Mouse (Mus musculus): ENCODE results near the gene Slc37a3. TPM values are rescaled to one million over a fixed set of nuclear protein-coding genes. Genes with fewer than 3 reads are reported as not detected.
"Not testable (repeated sequence)": the region's sequence is repeated elsewhere in the genome, so short reads cannot be mapped to it uniquely, and the experiment has no call there.

The Slc37a3 gene
- 57.1 and 63.6 TPM in 2 replicates for polyA plus RNA-seq (2016; fragmentation: Nextera tagmentation; extraction: Ambion mirVana)

GRCm38 (mm10) chr6:39377311-39377827, at the start of gene Slc37a3:
Gene Slc37a3, minus strand, starts transcription at chr6:39377675.
- H3K4me2 ChIP-seq (replicated peaks): peak within 1 kb of the TSS; percentile 80
- peaks cover 5% of the 10 kb centered on the region; the same call in 1 of the 2 replicates for H3K27me3 ChIP-seq (replicated peaks)
- peak; percentile 93 for ATAC-seq (ENCODE audit: low FRiP score, low read depth)
- H3K9ac ChIP-seq: peak within 1 kb of the TSS; percentile 88
- peaks cover 32% of the 10 kb centered on the region for H3K4me1 ChIP-seq
- under 1% methylated on average over 43 of the region's 43 CpGs for WGBS
- 0 out of 2 replicates have a peak, but pooled peaks cover 5% of the 10 kb centered on the region for H3K9me3 ChIP-seq
- H3K27ac ChIP-seq: no peak within 1 kb of the TSS
- H3K36me3 ChIP-seq: peaks cover 9% of the 10 kb centered on the region
- H3K4me3 ChIP-seq: peak within 1 kb of the TSS; percentile 86

- Histone ChIP-seq H3K4me1 (no peaks in the 10 kb centered on the region), H3K4me3 (no peak overlapping the region), H3K4me2 (replicated peaks) (no peak overlapping the region), H3K27ac (no peak overlapping the region), H3K9ac (no peak overlapping the region), H3K36me3 (no peaks in the 10 kb centered on the region), H3K27me3 (replicated peaks) (0 out of 2 replicates have a peak, but pooled peaks cover 3% of the 10 kb centered on the region), H3K9me3 (no peaks in the 10 kb centered on the region)
- 88% methylated on average over 4 of the region's 4 CpGs for WGBS
- ATAC-seq (ENCODE audit: low FRiP score, low read depth): no peak
Observed at GRCm38 (mm10) chr6:39426725-39427124, 49.2 kb upstream of the Slc37a3 start.

DNA sequence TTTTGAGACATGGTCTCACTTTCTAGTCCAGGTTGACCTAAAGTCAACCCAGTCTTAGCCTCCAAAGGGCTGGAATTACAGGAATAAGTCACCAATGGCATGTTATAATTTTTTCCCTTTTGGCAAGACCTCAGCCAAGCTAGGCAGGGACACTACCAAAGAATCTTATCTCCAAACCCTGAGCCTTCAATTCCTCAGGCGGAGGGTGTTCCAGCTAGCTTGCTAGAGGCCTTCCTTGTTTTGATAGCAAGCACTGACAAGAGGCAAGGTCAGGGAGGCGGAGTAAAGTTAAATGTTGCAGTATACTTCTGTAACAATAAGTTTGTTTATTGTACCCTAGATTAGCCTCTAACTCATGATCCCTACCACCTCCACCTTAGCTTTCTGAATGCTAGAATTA, 47.7 kb upstream of the Slc37a3 start:
- no peaks in the 10 kb centered on the region for H3K9me3 ChIP-seq
- H3K27ac ChIP-seq: no peak overlapping the region
- 0 out of 2 replicates have a peak, but pooled peaks cover 3% of the 10 kb centered on the region for H3K27me3 ChIP-seq (replicated peaks)
- H3K4me3 ChIP-seq: no peak overlapping the region
- no peak for ATAC-seq (ENCODE audit: low FRiP score, low read depth)
- H3K36me3 ChIP-seq: no peaks in the 10 kb centered on the region
- H3K4me1 ChIP-seq: no peaks in the 10 kb centered on the region
- H3K4me2 ChIP-seq (replicated peaks): no peak overlapping the region
- WGBS: 83% methylated on average over 2 of the region's 2 CpGs
- H3K9ac ChIP-seq: no peak overlapping the region

- no peak overlapping the region for H3K4me3 ChIP-seq
- no peak for ATAC-seq (ENCODE audit: low FRiP score, low read depth)
- H3K27ac ChIP-seq: no peak overlapping the region
- no peaks in the 10 kb centered on the region for H3K4me1 ChIP-seq
- H3K36me3 ChIP-seq: no peaks in the 10 kb centered on the region
- H3K9me3 ChIP-seq: no peaks in the 10 kb centered on the region
- 0 out of 2 replicates have a peak, but pooled peaks cover 3% of the 10 kb centered on the region for H3K27me3 ChIP-seq (replicated peaks)
- WGBS: 89% methylated on average over 7 of the region's 7 CpGs
- no peak overlapping the region for H3K9ac ChIP-seq
- no peak overlapping the region for H3K4me2 ChIP-seq (replicated peaks)
Observed at GRCm38 (mm10) chr6:39423686-39424085, 46.2 kb upstream of the Slc37a3 start.

- Histone ChIP-seq H3K9me3 (no peaks in the 10 kb centered on the region), H3K9ac (no peak overlapping the region), H3K27me3 (replicated peaks) (0 out of 2 replicates have a peak, but pooled peaks cover 3% of the 10 kb centered on the region), H3K4me1 (peaks cover 3% of the 10 kb centered on the region), H3K4me3 (no peak overlapping the region), H3K4me2 (replicated peaks) (no peak overlapping the region), H3K27ac (no peak overlapping the region), H3K36me3 (no peaks in the 10 kb centered on the region)
- 65% methylated on average over 6 of the region's 6 CpGs for WGBS
- no peak for ATAC-seq (ENCODE audit: low FRiP score, low read depth)
Observed at GRCm38 (mm10) chr6:39423130-39423551, 45.7 kb upstream of the Slc37a3 start.

- H3K36me3 ChIP-seq: no peaks in the 10 kb centered on the region
Observed at GRCm38 (mm10) chr6:39420867-39421266, 43.4 kb upstream of the Slc37a3 start.

GRCm38 (mm10) chr6:39419851-39420721, 42.6 kb upstream of the Slc37a3 start, which contains the start of gene Mkrn1:
Gene Mkrn1, minus strand, starts transcription at chr6:39420462.
- peak within 1 kb of the TSS; percentile 87 for H3K4me3 ChIP-seq
- H3K36me3 ChIP-seq: no peaks in the 10 kb centered on the region
- under 1% methylated on average over 74 of the region's 82 CpGs for WGBS
- peak within 1 kb of the TSS; percentile 94 for H3K9ac ChIP-seq
- peak; percentile 95 for ATAC-seq (ENCODE audit: low FRiP score, low read depth)
- H3K9me3 ChIP-seq: no peaks in the 10 kb centered on the region
- 0 out of 2 replicates have a peak, but pooled peaks cover 3% of the 10 kb centered on the region for H3K27me3 ChIP-seq (replicated peaks)
- H3K27ac ChIP-seq: peak within 1 kb of the TSS; percentile 91
- H3K4me1 ChIP-seq: peaks cover 9% of the 10 kb centered on the region
- peak within 1 kb of the TSS; percentile 69 for H3K4me2 ChIP-seq (replicated peaks)

More at GRCm38 (mm10) chr6:39420867-39421266, 43.4 kb upstream of the Slc37a3 start:
- Histone ChIP-seq H3K27ac (peak overlapping the region; percentile 91; the same call in 1 of the 2 replicates), H3K9me3 (no peaks in the 10 kb centered on the region), H3K27me3 (replicated peaks) (0 out of 2 replicates have a peak, but pooled peaks cover 3% of the 10 kb centered on the region), H3K9ac (no peak overlapping the region), H3K4me3 (peak overlapping the region; percentile 87; the same call in 1 of the 2 replicates), H3K4me2 (replicated peaks) (peak overlapping the region; percentile 69), H3K4me1 (peaks cover 9% of the 10 kb centered on the region)
- 52% methylated on average over 4 of the region's 4 CpGs for WGBS
- 0 out of 2 replicates have a peak, but pooled peaks have one; percentile 1 for ATAC-seq (ENCODE audit: low FRiP score, low read depth)

DNA sequence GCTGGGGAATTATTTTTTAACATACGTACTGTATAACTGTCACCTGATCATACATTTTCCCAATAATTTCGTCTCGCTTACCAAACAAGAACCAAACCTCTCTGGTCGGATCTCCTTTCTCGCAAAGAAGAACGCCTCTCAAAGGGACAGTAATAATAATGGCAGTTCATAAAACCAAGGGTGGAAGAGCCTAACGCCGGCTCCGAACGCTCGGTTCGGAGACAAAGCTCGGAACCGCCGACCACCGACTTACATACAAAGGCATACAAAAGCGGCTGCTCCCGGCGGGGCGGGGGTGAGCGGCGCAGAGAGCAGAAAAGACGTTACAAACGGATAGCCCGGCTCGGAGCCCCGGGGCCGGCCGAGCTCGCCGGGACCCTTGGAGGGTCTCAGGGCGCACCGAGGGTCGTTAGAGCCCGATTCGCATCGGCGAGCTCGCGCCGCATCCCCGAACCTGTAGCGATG, 41.9 kb upstream of the Slc37a3 start:
- peak overlapping the region; percentile 69 for H3K4me2 ChIP-seq (replicated peaks)
- H3K9ac ChIP-seq: peak overlapping the region; percentile 94
- ATAC-seq (ENCODE audit: low FRiP score, low read depth): no peak
- peak overlapping the region; percentile 87 for H3K4me3 ChIP-seq
- peak overlapping the region; percentile 91 for H3K27ac ChIP-seq
- peaks cover 9% of the 10 kb centered on the region for H3K4me1 ChIP-seq
- no peaks in the 10 kb centered on the region for H3K9me3 ChIP-seq
- under 1% methylated on average over 43 of the region's 43 CpGs for WGBS
- no peaks in the 10 kb centered on the region for H3K36me3 ChIP-seq
- H3K27me3 ChIP-seq (replicated peaks): 0 out of 2 replicates have a peak, but pooled peaks cover 3% of the 10 kb centered on the region

- not testable (repeated sequence) for H3K4me2 ChIP-seq (replicated peaks); H3K27ac ChIP-seq; H3K4me1 ChIP-seq; H3K4me3 ChIP-seq; ATAC-seq (ENCODE audit: low FRiP score, low read depth); H3K36me3 ChIP-seq; H3K9me3 ChIP-seq; H3K9ac ChIP-seq; H3K27me3 ChIP-seq (replicated peaks)
Observed at GRCm38 (mm10) chr6:39416654-39417053, 39.2 kb upstream of the Slc37a3 start.

DNA sequence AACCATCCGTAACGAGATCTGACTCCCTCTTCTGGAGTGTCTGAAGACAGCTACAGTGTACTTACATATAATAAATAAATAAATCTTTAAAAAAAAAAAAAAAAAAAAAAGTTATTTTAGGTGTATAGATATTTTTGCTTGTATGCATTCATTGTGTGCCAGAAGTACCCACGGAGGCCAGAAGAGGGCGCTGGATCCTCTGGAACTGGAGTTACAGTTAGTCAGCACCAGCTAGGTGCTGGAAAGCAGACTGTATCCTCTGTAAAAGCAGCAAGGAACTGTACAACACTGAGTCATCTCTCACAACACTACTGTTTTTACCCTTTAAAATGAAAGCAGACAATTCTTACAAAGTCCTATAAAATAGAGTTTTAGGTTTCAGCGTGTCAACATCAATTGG, 38.3 kb upstream of the Slc37a3 start:
- Histone ChIP-seq H3K4me2 (replicated peaks) (no peak overlapping the region), H3K4me3 (no peak overlapping the region), H3K9ac (no peak overlapping the region), H3K27me3 (replicated peaks) (no peaks in the 10 kb centered on the region), H3K4me1 (peaks cover 9% of the 10 kb centered on the region), H3K27ac (no peak overlapping the region), H3K9me3 (no peaks in the 10 kb centered on the region), H3K36me3 (no peaks in the 10 kb centered on the region)
- WGBS: 51% methylated on average over 3 of the region's 5 CpGs
- no peak for ATAC-seq (ENCODE audit: low FRiP score, low read depth)

GRCm38 (mm10) chr6:39414106-39414505, 36.6 kb upstream of the Slc37a3 start:
- no peaks in the 10 kb centered on the region for H3K9me3 ChIP-seq
- H3K27ac ChIP-seq: no peak overlapping the region
- no peak for ATAC-seq (ENCODE audit: low FRiP score, low read depth)
- no peak overlapping the region for H3K4me2 ChIP-seq (replicated peaks)
- H3K9ac ChIP-seq: no peak overlapping the region
- no peak overlapping the region for H3K4me3 ChIP-seq
- 80% methylated on average over 1 of the region's 1 CpGs for WGBS
- peaks cover 6% of the 10 kb centered on the region for H3K36me3 ChIP-seq
- peaks cover 9% of the 10 kb centered on the region for H3K4me1 ChIP-seq
- H3K27me3 ChIP-seq (replicated peaks): no peaks in the 10 kb centered on the region

- peaks cover 38% of the 10 kb centered on the region for H3K36me3 ChIP-seq
- ATAC-seq (ENCODE audit: low FRiP score, low read depth): no peak
Observed at GRCm38 (mm10) chr6:39406480-39406879, 29.0 kb upstream of the Slc37a3 start.

More at GRCm38 (mm10) chr6:39406480-39406879, 29.0 kb upstream of the Slc37a3 start:
- Histone ChIP-seq H3K4me1 (no peaks in the 10 kb centered on the region), H3K4me2 (replicated peaks) (no peak overlapping the region), H3K9me3 (no peaks in the 10 kb centered on the region), H3K4me3 (no peak overlapping the region), H3K9ac (no peak overlapping the region), H3K27ac (no peak overlapping the region), H3K27me3 (replicated peaks) (no peaks in the 10 kb centered on the region)
- 93% methylated on average over 5 of the region's 5 CpGs for WGBS
